Mouse (Mus musculus): ENCODE measurements around the gene Kcnk10. TPM values are rescaled to one million over a fixed set of nuclear protein-coding genes. Genes with fewer than 3 reads are reported as not detected.
"Not testable (repeated sequence)": the region's sequence is repeated elsewhere in the genome, so short reads cannot be mapped to it uniquely, and the experiment has no call there.

Gene Kcnk10
- 1.8 to 5.3 TPM (median 3.3 TPM) in 3 replicates for total RNA-seq (2017)

DNA sequence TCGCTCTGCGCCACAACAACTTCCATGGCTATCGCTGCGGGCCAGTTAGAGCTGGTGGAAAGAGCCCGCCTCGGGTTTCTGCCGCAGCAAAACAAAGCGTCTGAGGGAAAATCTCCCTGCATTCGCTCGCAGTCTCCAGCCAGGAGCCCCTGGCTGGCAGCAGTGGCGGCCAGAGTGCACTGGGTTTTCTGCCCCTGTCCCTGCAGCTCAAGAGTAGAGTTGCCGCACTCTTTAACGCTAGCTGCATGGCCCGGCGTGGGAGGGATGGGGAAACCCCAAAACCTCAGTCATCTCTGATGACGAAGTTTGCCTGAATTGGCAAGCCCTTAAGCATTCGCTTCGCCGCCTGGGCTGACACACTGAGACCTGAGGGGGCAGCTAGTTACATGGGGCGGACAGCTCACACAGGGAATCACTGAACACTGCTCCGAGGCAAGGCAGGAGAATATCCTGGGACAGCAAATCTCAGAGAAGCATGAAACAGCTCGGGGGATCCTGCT lies at the start of gene Kcnk10:
Gene Kcnk10 (minus strand): TSS at position 450 of the 500 bp plus-strand sequence.
- ATAC-seq (replicated peaks; ENCODE audit: insufficient number of reproducible peaks, low FRiP score, low TSS enrichment, poor library complexity, severe bottlenecking) = no peak; the same call in 1 of the 2 replicates

- ATAC-seq (replicated peaks; ENCODE audit: insufficient number of reproducible peaks, low FRiP score, low TSS enrichment, poor library complexity, severe bottlenecking) = peak; percentile 76
Measured at GRCm38 (mm10) chr12:98627392-98628259, 49.5 kb upstream of the Kcnk10 start, which contains the start of gene Spata7. Spata7 (plus strand) TSS chr12:98628157.

DNA sequence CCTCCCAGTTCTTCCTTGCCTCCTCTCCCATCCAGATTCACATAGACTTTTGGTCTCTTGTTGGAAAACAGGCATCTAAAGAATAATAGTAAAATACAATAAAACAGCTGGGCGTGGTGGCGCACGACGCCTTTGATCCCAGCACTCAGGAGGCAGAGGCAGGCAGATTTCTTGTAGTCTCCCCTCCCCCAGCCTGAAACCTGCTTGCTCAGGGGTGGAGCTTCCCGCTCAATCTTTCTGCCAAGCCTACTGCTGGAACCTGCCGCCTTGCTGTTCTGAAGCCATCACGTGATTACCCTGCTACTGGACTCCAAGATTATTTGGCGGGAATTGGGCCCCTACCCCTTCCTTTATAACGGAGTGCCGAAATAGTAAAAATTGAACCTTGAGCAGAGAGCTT lies 45.2 kb upstream of the Kcnk10 start:
- not testable (repeated sequence) for ATAC-seq (replicated peaks; ENCODE audit: insufficient number of reproducible peaks, low FRiP score, low TSS enrichment, poor library complexity, severe bottlenecking)

DNA sequence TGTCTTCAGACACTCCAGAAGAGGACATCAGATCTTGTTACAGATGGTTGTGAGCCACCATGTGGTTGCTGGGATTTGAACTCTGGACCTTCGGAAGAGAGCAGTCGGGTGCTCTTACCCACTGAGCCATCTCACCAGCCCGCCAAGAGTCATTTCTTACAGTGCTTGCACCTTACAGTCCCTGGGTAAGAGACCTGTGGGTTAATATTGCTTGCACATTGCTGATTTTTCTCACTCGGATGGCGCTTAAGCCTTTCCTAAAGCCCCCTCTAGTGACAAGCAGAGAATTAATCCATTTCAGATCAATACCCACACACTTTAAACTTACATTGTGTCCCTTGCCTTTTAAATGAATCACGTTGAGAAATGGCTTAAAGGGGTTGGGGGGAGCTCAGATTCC lies 42.8 kb upstream of the Kcnk10 start:
- not testable (repeated sequence) for ATAC-seq (replicated peaks; ENCODE audit: insufficient number of reproducible peaks, low FRiP score, low TSS enrichment, poor library complexity, severe bottlenecking)

- ATAC-seq (replicated peaks; ENCODE audit: insufficient number of reproducible peaks, low FRiP score, low TSS enrichment, poor library complexity, severe bottlenecking) = no peak
Measured at GRCm38 (mm10) chr12:98619496-98619895, 41.4 kb upstream of the Kcnk10 start.

DNA sequence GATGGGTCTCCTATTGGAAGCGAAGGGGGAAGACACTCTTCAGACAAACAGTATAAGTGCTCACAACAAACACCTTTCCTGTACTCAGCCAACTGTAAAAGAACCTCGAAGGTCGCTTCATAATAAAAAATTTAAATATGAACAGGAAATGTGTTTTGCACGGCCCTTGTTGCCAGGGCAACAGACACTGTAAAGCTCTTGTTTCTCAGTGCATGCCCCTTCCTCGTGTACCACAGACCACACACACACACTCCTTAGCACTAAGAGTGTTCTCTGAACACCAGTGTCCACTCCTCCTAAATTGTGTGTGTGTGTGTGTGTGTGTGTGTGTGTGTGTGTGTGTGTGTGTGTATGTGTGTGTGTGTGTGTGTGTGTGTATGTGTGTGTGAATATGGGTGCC lies 37.6 kb upstream of the Kcnk10 start:
- ATAC-seq (replicated peaks; ENCODE audit: insufficient number of reproducible peaks, low FRiP score, low TSS enrichment, poor library complexity, severe bottlenecking) = no peak

DNA sequence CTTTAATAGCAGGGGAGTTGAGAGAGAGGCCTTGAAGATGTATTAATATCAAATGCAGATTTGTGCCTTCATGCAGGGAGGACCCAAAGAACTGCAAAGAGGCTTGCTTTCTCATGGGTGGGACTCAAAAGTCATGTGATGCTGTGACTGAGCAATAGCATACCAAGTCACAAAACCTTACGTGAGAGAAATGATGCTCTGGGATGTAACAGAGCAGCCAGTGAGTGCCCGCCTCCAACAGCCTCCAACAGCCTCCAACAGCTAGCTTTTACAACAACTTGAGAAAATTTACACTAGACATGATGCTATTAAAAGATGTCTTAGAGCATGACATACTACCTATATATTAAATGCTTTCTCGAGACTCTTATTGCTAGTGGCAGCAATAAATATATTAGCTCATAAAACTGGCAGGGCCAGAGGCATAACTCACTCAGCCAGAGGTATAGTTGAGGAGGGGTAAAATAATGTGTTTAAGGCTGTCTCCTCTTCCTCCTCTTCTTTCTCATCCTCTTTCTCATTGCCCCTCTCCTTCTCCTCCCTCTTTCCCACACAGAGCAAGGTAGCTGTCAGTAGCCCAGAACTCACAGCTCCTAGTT lies 36.9 kb upstream of the Kcnk10 start:
- no peak for ATAC-seq (replicated peaks; ENCODE audit: insufficient number of reproducible peaks, low FRiP score, low TSS enrichment, poor library complexity, severe bottlenecking)

- no peak for ATAC-seq (replicated peaks; ENCODE audit: insufficient number of reproducible peaks, low FRiP score, low TSS enrichment, poor library complexity, severe bottlenecking)
Measured at GRCm38 (mm10) chr12:98610341-98610740, 32.2 kb upstream of the Kcnk10 start.

DNA sequence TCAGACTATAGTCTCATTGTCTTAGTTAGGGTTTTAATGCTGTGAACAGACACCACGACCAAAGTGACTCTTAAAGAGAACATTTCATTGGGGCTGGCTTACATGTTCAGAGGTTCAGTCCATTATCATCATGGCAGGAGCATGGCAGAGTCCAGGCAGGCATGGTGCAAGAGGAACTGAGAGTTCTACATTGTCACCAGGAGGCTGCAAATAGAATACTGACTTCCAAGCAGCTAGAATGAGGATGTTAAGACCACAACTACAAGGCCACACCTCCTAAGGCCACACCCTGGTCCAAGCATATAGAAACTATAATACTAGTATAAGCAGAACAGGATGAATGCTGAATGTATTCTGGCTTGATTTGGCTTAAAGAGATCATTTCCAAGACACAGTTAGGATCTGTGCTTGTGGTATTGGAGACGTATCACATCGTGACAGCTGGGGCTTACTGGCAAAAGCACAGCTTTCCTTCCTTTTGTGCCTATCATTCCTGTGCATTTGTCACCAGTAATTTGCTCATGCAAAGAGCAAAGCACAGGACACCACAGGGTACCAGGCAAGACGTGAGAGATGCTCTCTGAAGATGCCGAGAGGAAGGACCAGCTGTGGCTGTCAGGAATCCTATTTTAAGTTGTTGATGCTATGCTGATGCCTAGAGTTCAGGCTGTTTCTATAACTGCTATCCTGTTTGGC lies 28.6 kb upstream of the Kcnk10 start:
- peak; percentile 95 for ATAC-seq (replicated peaks; ENCODE audit: insufficient number of reproducible peaks, low FRiP score, low TSS enrichment, poor library complexity, severe bottlenecking)

DNA sequence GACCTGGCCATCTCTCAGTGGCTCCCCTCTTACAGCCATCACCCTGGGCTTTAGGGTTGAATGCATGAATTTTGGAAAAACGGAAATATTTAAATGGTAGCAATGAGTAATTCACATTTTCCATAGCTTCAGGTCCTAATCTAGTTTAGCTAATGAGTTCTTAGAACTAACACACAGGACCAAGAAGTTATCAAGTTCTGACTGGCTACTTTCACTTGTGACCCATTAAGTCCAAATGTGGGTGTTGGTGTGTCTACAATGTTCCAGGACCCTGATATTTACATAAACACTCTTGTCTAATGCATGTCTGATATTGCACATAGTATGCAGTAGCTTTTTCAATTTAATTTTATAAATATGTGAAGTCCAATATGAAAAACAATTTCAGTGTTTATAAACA lies 27.2 kb upstream of the Kcnk10 start:
- ATAC-seq (replicated peaks; ENCODE audit: insufficient number of reproducible peaks, low FRiP score, low TSS enrichment, poor library complexity, severe bottlenecking) = no peak

DNA sequence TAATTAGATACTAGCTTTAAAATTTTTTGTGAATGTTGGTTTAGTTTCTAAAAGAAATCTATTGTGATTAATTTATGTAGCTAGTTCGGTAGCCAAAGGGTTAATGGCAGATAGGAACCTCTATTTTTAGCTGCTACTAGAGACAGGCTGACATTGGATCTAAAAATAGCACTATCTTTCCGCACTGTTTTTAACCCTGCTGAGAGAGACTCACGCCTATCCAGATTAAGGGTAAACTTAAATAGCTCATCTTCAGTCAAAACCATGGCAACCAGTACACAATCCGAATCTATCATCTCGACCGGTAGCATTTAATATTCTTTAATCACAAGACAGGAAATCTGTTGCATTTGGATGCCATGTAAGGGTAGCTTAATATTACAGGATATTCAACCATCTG lies 24.0 kb upstream of the Kcnk10 start:
- ATAC-seq (replicated peaks; ENCODE audit: insufficient number of reproducible peaks, low FRiP score, low TSS enrichment, poor library complexity, severe bottlenecking) = no peak

DNA sequence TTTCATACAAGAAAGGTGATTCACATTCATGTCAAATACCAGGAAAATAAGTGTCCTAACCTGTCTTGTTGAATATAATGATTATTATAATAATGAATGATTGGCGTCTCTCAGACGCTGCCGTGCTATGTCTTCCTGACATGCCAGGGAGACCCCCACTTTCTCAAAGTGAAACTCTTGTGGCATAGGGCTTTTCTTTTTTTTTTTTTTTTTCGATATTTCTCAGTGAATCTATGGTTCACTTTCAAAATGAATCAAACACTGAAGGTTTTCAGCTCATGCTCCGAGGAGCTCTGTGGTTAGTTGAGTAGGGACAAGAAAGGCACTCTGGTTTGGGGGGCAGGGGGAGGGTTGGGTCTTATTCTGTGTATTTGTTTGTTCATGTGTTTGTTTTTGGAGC lies 22.8 kb upstream of the Kcnk10 start:
- ATAC-seq (replicated peaks; ENCODE audit: insufficient number of reproducible peaks, low FRiP score, low TSS enrichment, poor library complexity, severe bottlenecking) = no peak

DNA sequence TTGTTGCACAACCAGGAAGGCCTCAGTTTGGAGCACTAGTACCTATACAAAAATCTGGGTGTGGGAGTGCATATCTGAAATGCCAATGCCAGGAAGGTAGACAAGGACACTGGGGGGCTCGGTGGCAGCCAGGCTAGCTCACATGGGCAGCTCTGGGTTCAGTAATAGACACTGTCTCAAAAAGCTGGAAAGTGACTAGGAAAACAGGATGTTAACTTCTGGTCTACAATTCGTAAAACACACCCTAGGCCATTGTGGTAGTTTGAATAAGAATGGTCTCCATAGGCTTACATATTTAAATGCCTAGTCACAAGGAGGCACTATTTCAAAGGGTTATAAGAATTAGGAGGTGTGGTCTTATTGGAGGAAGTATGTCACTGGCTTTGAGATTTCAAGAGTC lies 12.9 kb upstream of the Kcnk10 start:
- no peak for ATAC-seq (replicated peaks; ENCODE audit: insufficient number of reproducible peaks, low FRiP score, low TSS enrichment, poor library complexity, severe bottlenecking)

DNA sequence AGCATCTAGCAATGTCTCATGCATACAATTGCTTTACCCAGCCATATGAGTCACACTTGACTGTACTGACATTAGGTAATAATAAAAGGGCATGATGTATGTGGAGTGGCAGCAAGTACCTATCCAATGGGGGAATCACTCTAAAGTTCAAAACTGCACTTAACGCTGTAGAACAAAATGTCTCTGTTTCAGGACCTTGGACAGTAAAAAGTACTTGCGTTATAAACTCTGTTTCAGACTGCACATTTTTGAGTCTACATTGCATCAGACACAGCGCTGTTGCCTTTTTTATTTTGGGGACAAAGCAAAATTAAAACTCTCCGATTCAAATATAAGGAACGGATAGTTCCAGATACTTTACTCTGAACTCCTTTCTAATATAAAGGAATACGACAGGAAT lies 10.5 kb upstream of the Kcnk10 start:
- ATAC-seq (replicated peaks; ENCODE audit: insufficient number of reproducible peaks, low FRiP score, low TSS enrichment, poor library complexity, severe bottlenecking) = no peak

GRCm38 (mm10) chr12:98585302-98585701 lies 7.2 kb upstream of the Kcnk10 start:
- ATAC-seq (replicated peaks; ENCODE audit: insufficient number of reproducible peaks, low FRiP score, low TSS enrichment, poor library complexity, severe bottlenecking) = no peak

DNA sequence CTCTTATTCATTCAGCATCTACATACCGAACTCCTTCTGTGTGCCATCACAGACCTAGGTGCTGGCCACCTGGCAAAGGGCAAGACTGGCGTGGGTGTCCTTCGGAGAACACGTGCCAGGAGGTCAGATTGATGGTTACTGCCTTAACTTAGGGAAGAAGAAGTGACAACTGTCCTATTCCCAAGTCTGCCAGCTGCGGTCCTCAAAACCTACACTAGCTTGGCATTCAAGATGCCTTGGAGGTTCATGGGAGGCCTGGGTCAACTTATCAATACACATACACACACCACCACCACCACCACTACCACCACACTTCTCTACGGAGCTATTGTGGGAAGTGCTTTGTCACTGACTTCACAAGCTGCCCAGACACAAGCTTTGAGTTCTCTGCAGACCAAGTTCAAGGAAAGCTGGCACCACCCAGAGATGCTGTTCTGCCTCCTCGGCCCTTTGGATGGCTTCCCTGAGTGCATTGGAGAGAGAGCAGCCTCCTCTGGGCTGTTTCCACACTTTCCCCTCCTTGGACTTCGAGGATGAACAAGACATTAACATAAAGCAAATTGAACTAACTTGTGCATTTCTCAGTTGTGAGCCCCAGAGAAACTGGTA lies 2.1 kb downstream of the Kcnk10 start:
- no peak for ATAC-seq (replicated peaks; ENCODE audit: insufficient number of reproducible peaks, low FRiP score, low TSS enrichment, poor library complexity, severe bottlenecking)

DNA sequence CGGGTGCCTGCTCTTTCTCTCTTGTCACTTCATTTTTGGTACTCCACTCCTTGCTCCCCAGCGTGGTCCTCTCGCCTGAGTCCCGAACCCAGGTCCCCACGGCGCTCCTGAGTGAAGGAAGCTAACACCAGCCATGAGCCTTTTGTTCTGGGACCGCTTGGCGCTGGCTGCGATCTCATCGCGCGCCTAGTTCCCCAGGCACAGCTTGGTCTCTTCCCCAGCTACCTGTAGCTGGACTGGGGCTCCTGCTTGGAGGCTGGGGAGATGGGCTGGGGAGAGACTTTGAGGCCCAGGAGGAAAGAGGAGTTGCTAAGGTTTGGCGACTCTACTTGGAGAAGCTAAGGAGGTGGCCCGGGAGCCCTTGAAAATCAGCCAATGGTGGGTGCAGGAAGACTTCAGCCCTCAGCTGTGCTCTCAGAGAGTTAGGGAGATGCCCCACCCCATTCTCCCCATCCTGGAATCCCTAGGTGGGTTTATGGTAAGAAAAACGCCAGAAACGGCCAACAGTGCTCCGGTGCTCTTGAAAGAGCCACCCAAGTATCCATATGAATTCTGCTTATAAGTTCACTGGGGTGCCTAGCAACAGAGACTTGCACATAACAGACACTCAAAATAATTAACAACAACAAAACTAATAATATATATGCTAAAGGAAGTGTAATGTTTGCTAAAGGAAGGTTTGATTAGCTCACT lies 2.8 kb downstream of the Kcnk10 start:
- no peak for ATAC-seq (replicated peaks; ENCODE audit: insufficient number of reproducible peaks, low FRiP score, low TSS enrichment, poor library complexity, severe bottlenecking)

DNA sequence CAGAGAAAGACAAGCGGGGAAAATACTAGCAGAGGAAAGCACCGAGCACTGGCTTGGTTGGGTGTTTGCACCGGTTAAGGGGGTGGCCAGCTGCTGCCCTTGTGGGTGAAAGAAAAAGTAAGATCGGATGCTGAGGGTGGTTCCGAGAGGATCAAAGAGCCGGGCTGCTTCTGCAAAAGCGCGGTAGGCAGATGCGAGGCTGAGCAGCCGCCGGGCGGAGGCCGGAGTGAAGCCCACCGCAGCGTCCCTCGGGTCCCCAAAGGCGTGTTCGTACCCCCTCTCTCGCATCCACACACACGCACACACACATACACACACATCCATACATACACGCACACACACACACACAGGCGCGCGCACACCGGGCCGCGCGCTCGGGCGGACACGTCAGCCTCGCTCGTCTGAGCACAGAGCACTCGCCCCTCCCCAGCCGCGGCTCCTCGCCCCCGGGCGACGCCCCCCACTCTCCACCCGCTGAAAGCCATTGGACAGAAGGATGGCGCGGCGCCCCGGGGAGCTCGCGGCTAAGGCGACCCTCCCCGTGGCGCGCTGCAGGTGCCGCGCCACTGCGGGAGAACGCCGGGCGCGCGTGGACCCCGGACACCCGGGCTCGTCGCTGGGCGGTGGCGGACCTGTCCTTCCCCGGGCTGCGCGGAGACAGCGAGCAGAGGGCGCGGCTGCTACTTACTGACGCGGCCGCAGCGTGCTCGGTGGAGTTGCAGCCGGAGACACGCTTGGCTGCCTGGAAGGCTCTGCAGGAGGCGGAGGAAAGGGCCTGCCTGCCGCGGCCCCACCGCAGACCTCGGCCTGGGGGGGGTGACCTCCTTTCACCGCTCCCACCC lies 3.5 kb downstream of the Kcnk10 start:
- ATAC-seq (replicated peaks; ENCODE audit: insufficient number of reproducible peaks, low FRiP score, low TSS enrichment, poor library complexity, severe bottlenecking) = no peak
